Mouse (Mus musculus) embryo, embryonic 10 days (tissue): ENCODE data around the gene Atg101.

ENCODE experiments used
- DNase-seq: peaks from one replicate; pipeline ENCODE4 v3.0.0-alpha.2; 2015; ENCODE audit warnings: low spot score

Gene Atg101

GRCm38 (mm10) chr15:101286129-101286770 lies 2.2 kb downstream of the Atg101 start:
- DNase-seq, result no peak

- no peak for DNase-seq
Measured at GRCm38 (mm10) chr15:101287361-101287760, 3.3 kb downstream of the Atg101 start.

- no peak for DNase-seq
Measured at GRCm38 (mm10) chr15:101290354-101290753, 6.3 kb downstream of the Atg101 start.

- no peak for DNase-seq
Measured at GRCm38 (mm10) chr15:101292012-101292411, 7.9 kb downstream of the Atg101 start.

GRCm38 (mm10) chr15:101293025-101293621 lies 9.1 kb downstream of the Atg101 start, which contains the start of gene 6030408B16Rik:
TSS of gene 6030408B16Rik (plus strand) at chr15:101293212.
- DNase-seq, result no peak

GRCm38 (mm10) chr15:101294028-101294894 lies 10.2 kb downstream of the Atg101 start:
- no peak for DNase-seq

GRCm38 (mm10) chr15:101295106-101295505 lies 11.0 kb downstream of the Atg101 start:
- no peak for DNase-seq

GRCm38 (mm10) chr15:101295616-101296015 lies 11.5 kb downstream of the Atg101 start:
- DNase-seq, result no peak

- no peak for DNase-seq
Measured at GRCm38 (mm10) chr15:101296091-101296490, 12.0 kb downstream of the Atg101 start.

GRCm38 (mm10) chr15:101297988-101298387 lies 13.9 kb downstream of the Atg101 start:
- no peak for DNase-seq

- DNase-seq, result peak; percentile 78
Measured at GRCm38 (mm10) chr15:101298550-101298949, 14.5 kb downstream of the Atg101 start.

- no peak for DNase-seq
Measured at GRCm38 (mm10) chr15:101299480-101299960, 15.4 kb downstream of the Atg101 start.

- DNase-seq, result no peak
Measured at GRCm38 (mm10) chr15:101300128-101300527, 16.1 kb downstream of the Atg101 start.

GRCm38 (mm10) chr15:101302201-101302600 lies 18.1 kb downstream of the Atg101 start:
- no peak for DNase-seq

GRCm38 (mm10) chr15:101303830-101304229 lies 19.8 kb downstream of the Atg101 start:
- no peak for DNase-seq

GRCm38 (mm10) chr15:101306459-101306858 lies 22.4 kb downstream of the Atg101 start:
- DNase-seq, result no peak

GRCm38 (mm10) chr15:101308440-101309348 lies 24.6 kb downstream of the Atg101 start:
- DNase-seq, result no peak

GRCm38 (mm10) chr15:101309493-101309892 lies 25.4 kb downstream of the Atg101 start:
- DNase-seq, result no peak

- DNase-seq, result no peak
Measured at GRCm38 (mm10) chr15:101311087-101311770, 27.2 kb downstream of the Atg101 start.

GRCm38 (mm10) chr15:101312006-101312405 lies 27.9 kb downstream of the Atg101 start:
- DNase-seq, result no peak

- DNase-seq, result no peak
Measured at GRCm38 (mm10) chr15:101315378-101315777, 31.3 kb downstream of the Atg101 start.
